Mouse (Mus musculus) CH12.LX (cell line): ENCODE data around the gene Cdk14. TPM values are rescaled to one million over a fixed set of nuclear protein-coding genes. Genes with fewer than 3 reads are reported as not detected.

Experiments used
- DNase-seq: peaks from one replicate; pipeline ENCODE4 v3.0.0-alpha.2; 2013; ENCODE audit errors: extremely low read depth
- H3K27ac ChIP-seq: 2 replicates; pipeline ENCODE4 v1.5.1; 2012; ENCODE audit warnings: low read depth, mild to moderate bottlenecking, control low read depth, moderate library complexity; ENCODE audit not compliant: insufficient read depth
- H3K27me3 ChIP-seq: replicated peaks from 2 replicates; pipeline ENCODE3; 2012; ENCODE audit warnings: inconsistent platforms
- H3K36me3 ChIP-seq, 2 experiments: replicated peaks in 1 of 2; 2 replicates each; pipeline versions ENCODE3 to v1.6.1; 2012; ENCODE audit warnings: inconsistent platforms in 1 of 2, low read length in 1 of 2, mild to moderate bottlenecking in 1 of 2, mixed read lengths in 1 of 2, moderate library complexity in 1 of 2; ENCODE audit not compliant: control insufficient read depth in 1 of 2, insufficient read depth in 1 of 2
- H3K4me1 ChIP-seq, 2 experiments: 2 replicates each; pipeline ENCODE4 v1.6.1; 2012; ENCODE audit warnings: inconsistent platforms in 1 of 2, moderate library complexity in 1 of 2; ENCODE audit not compliant: insufficient read depth in 2 of 2, control insufficient read depth in 1 of 2
- H3K4me2 ChIP-seq: 2 replicates; pipeline ENCODE4 v1.6.1; 2012; ENCODE audit warnings: low read depth, mild to moderate bottlenecking, control low read depth; ENCODE audit not compliant: poor library complexity, insufficient read depth, severe bottlenecking
- H3K4me3 ChIP-seq, 3 experiments: fragments of 150-350 bp in 1 of 3; sonication (generic) in 1 of 3; replicated peaks in 1 of 3; 2 replicates each; pipeline versions ENCODE3 to v1.5.1; 2011 to 2012; ENCODE audit warnings: low read depth in 2 of 3, low read length in 2 of 3, mild to moderate bottlenecking in 2 of 3, moderate library complexity in 2 of 3, control low read depth in 1 of 3, improper control_type of control experiment in 1 of 3, inconsistent platforms in 1 of 3, mixed read lengths in 1 of 3; ENCODE audit not compliant: poor library complexity in 1 of 3
- H3K79me2 ChIP-seq: replicated peaks from 2 replicates; pipeline ENCODE4 v1.6.1; 2012; ENCODE audit warnings: mild to moderate bottlenecking, moderate library complexity; ENCODE audit not compliant: control insufficient read depth, poor library complexity, insufficient read depth, severe bottlenecking; ENCODE audit errors: extremely low read depth
- H3K9ac ChIP-seq: 2 replicates; pipeline ENCODE4 v1.6.1; 2012; ENCODE audit warnings: low read depth, mild to moderate bottlenecking, control low read depth, moderate library complexity; ENCODE audit not compliant: insufficient read depth
- H3K9me3 ChIP-seq: replicated peaks from 2 replicates; pipeline ENCODE3; 2012; ENCODE audit warnings: low read length, inconsistent platforms, mixed read lengths
- CHD2 ChIP-seq: IDR thresholded peaks from 2 replicates; pipeline ENCODE4 v1.6.1; 2011; ENCODE audit warnings: low read length, improper control_type of control experiment
- ELF1 ChIP-seq: IDR thresholded peaks from 2 replicates; pipeline ENCODE4 v1.6.1; 2014; ENCODE audit warnings: low read depth, mild to moderate bottlenecking, inconsistent platforms, low read length, improper control_type of control experiment
- EP300 ChIP-seq: IDR thresholded peaks from 2 replicates; pipeline ENCODE4 v1.6.1; 2011; ENCODE audit warnings: low read length, improper control_type of control experiment
- ETS1 ChIP-seq: conservative IDR thresholded peaks from 2 replicates; pipeline ENCODE4 v1.6.1; 2012; ENCODE audit warnings: low read depth, mild to moderate bottlenecking, inconsistent platforms, low read length, improper control_type of control experiment, moderate library complexity
- GABPA ChIP-seq: IDR thresholded peaks from 2 replicates; pipeline ENCODE4 v1.6.1; 2012; ENCODE audit warnings: low read depth, low read length, improper control_type of control experiment, inconsistent platforms; ENCODE audit not compliant: insufficient replicate concordance
- JUN ChIP-seq: IDR thresholded peaks from 2 replicates; pipeline ENCODE4 v1.6.1; 2011; ENCODE audit warnings: low read depth, mild to moderate bottlenecking, low read length, improper control_type of control experiment, moderate library complexity; ENCODE audit not compliant: insufficient read depth
- KAT2A ChIP-seq: IDR thresholded peaks from 2 replicates; pipeline ENCODE4 v1.6.1; 2012; ENCODE audit warnings: low read length, improper control_type of control experiment, inconsistent platforms; ENCODE audit not compliant: insufficient replicate concordance
- MAZ ChIP-seq: IDR thresholded peaks from 2 replicates; pipeline ENCODE4 v1.6.1; 2012; ENCODE audit warnings: low read depth, mild to moderate bottlenecking, inconsistent platforms, low read length, improper control_type of control experiment, moderate library complexity
- MEF2A ChIP-seq: IDR thresholded peaks from 2 replicates; pipeline ENCODE4 v1.6.1; 2014; ENCODE audit warnings: low read depth, mild to moderate bottlenecking, inconsistent platforms, low read length, improper control_type of control experiment, borderline replicate concordance
- MXI1 ChIP-seq: IDR thresholded peaks from 2 replicates; pipeline ENCODE4 v1.6.1; 2011; ENCODE audit warnings: mild to moderate bottlenecking, low read depth, low read length, improper control_type of control experiment
- MYC ChIP-seq: IDR thresholded peaks from 2 replicates; pipeline ENCODE4 v1.6.1; 2011; ENCODE audit warnings: low read depth, mild to moderate bottlenecking, improper control_type of control experiment, low read length
- NELFE ChIP-seq: IDR thresholded peaks from 2 replicates; pipeline ENCODE4 v1.6.1; 2011; ENCODE audit warnings: low read depth, low read length, improper control_type of control experiment
- PAX5 ChIP-seq: IDR thresholded peaks from 2 replicates; pipeline ENCODE4 v1.6.1; 2012; ENCODE audit warnings: low read length, inconsistent platforms, mixed read lengths
- POLR2AphosphoS2 ChIP-seq: IDR thresholded peaks from 2 replicates; pipeline ENCODE4 v1.6.1; 2011; ENCODE audit warnings: low read depth, low read length, improper control_type of control experiment
- RCOR1 ChIP-seq: conservative IDR thresholded peaks from 2 replicates; pipeline ENCODE4 v1.6.1; 2012; ENCODE audit warnings: low read depth, mild to moderate bottlenecking, inconsistent platforms, low read length, improper control_type of control experiment
- SMC3 ChIP-seq: IDR thresholded peaks from 2 replicates; pipeline ENCODE4 v1.6.1; 2011; ENCODE audit warnings: low read depth, low read length, improper control_type of control experiment
- TBP ChIP-seq: conservative IDR thresholded peaks from 2 replicates; pipeline ENCODE4 v1.6.1; 2011; ENCODE audit warnings: low read depth, low read length, improper control_type of control experiment
- TCF12 ChIP-seq: IDR thresholded peaks from 2 replicates; pipeline ENCODE4 v1.6.1; 2014; ENCODE audit warnings: low read depth, mild to moderate bottlenecking, inconsistent platforms, low read length, improper control_type of control experiment
- UBTF ChIP-seq: IDR thresholded peaks from 2 replicates; pipeline ENCODE4 v1.6.1; 2012; ENCODE audit warnings: low read depth, mild to moderate bottlenecking, inconsistent platforms, low read length, improper control_type of control experiment, moderate library complexity
- USF2 ChIP-seq: conservative IDR thresholded peaks from 2 replicates; pipeline ENCODE4 v1.6.1; 2011; ENCODE audit warnings: low read depth, low read length, improper control_type of control experiment
- ZC3H11A ChIP-seq: IDR thresholded peaks from 2 replicates; pipeline ENCODE4 v1.6.1; 2012; ENCODE audit warnings: low read depth, mild to moderate bottlenecking, inconsistent platforms, low read length, improper control_type of control experiment
- ZKSCAN1 ChIP-seq: IDR thresholded peaks from 2 replicates; pipeline ENCODE4 v1.6.1; 2012; ENCODE audit warnings: low read depth, inconsistent platforms, low read length, improper control_type of control experiment, borderline replicate concordance
- ZNF384 ChIP-seq: IDR thresholded peaks from 2 replicates; pipeline ENCODE4 v1.6.1; 2012; ENCODE audit warnings: low read depth, low read length, improper control_type of control experiment, inconsistent platforms
- dilution Hi-C: fragments of 300-500 bp; cut with MboI; formaldehyde crosslinking; loops from 2 replicates; pipeline ENCODE4 v1.14.3; 2020; ENCODE audit warnings: low sequenced_read_pairs; ENCODE audit not compliant: extremely low pct_unique_long_range_greater_than_20kb, extremely low pct_ligation_motif_present
- in situ Hi-C: fragments of 300-500 bp; cut with MboI; formaldehyde crosslinking; loops from 3 replicates; pipeline ENCODE4 v1.14.3; 2019; ENCODE audit warnings: low sequenced_read_pairs, low pct_ligation_motif_present, low pct_unique_long_range_greater_than_20kb, mixed read lengths
- polyA plus RNA-seq: library from polyadenylated mRNA; unstranded; fragments of >175 nt; gene quantifications from 2 replicates; pipeline ENCODE4 v1.2.1, GENCODE M21; 2012; ENCODE audit warnings: low read depth; ENCODE audit not compliant: insufficient read length
- total RNA-seq, 2 experiments: library from RNA; depleted of rRNA; stranded (reverse); fragments of 300-350 nt in 1 of 2; fragments of >200 nt in 1 of 2; gene quantifications; 2 replicates each; pipeline ENCODE4 v1.2.3; 2012 to 2014

Gene Cdk14
- total and polyA plus RNA-seq, 3 experiments = 3.7 to 12.0 (median 8.9) TPM

DNA sequence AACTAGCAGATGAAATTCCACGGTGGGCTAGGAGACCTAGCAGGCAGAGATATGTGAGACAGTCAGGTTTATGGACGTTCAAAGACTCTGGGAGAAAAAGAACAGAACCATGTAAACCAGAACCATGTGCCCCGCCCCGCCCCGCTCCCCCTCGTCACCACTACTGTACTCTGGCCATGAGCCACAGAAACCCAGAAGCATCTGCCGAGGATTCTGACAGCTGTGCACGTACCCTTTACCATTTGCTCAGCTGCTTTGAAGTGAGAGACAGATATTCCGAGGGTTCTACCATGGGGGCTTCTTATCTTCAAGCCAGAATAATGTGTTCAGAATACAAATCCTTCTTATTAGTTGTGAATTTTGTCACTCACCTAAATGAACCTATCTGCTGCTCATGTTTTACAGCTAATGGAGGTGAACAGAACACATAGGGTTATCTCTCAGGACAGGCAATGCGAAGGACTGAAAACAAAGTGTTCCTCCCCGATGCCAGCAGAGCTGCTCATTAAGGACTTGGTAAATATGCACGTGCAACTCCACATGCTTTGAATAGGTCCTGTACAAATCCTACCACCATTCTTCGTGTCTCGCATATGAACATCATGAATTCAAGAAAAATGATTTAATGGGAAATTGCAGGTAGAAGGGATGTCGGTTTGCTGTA lies 412.5 kb downstream of the Cdk14 start:
- TF ChIP-seq ZNF384 (no peak), RCOR1 (no peak), PAX5 (no peak), ZC3H11A (no peak), MYC (no peak), UBTF (no peak), JUN (no peak), MEF2A (no peak), SMC3 (no peak), TBP (no peak), ETS1 (no peak), ELF1 (no peak), MXI1 (no peak), KAT2A (no peak), NELFE (no peak), POLR2AphosphoS2 (no peak), EP300 (no peak), ZKSCAN1 (no peak)
- dilution Hi-C loops (no loop called here), in situ Hi-C loops (no loop called here)
- Histone ChIP-seq H3K9me3 (no peaks in the 10 kb centered on the region), H3K4me2 (no peak overlapping the region), H3K79me2 (no peaks in the 10 kb centered on the region), H3K36me3 (peaks cover 0 to 4% of the 10 kb centered on the region in 2 experiments), H3K4me1 (peaks cover 4 to 18% of the 10 kb centered on the region in 2 experiments; a peak in 2 of 4 replicates), H3K9ac (no peak overlapping the region), H3K27me3 (no peaks in the 10 kb centered on the region), H3K27ac (no peak overlapping the region; the same call in 1 of the 2 replicates), H3K4me3 (no peak overlapping the region)
- DNase-seq = no peak

DNA sequence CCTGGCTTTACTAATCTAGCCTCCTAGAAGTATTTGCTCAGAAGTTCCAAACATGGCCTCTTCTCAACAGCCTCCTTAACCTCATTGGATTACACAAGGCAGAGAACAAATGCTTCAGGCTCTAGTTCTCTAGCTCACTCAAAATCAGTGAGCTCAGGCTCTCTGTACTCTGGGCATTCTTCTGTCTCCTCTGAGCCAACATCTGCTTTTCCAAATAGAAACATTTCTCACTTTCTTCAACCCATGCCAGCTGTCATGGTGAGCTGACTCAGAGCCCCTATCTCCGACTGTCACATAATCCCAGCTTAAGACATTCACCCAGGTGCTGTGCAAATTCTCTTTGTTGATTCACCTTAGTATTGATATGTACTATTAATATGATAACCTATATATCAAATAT lies 414.5 kb downstream of the Cdk14 start:
- in situ Hi-C loops = no loop called here
- Histone ChIP-seq H3K4me3 (no peak overlapping the region), H3K79me2 (no peaks in the 10 kb centered on the region), H3K27ac (no peak overlapping the region), H3K36me3 (peaks cover 0 to 4% of the 10 kb centered on the region in 2 experiments), H3K27me3 (no peaks in the 10 kb centered on the region), H3K4me2 (no peak overlapping the region), H3K4me1 (peaks cover 4 to 18% of the 10 kb centered on the region in 2 experiments; a peak in 2 of 4 replicates), H3K9ac (no peak overlapping the region), H3K9me3 (no peaks in the 10 kb centered on the region)
- TF ChIP-seq MAZ (no peak), USF2 (no peak), CHD2 (no peak), EP300 (no peak), GABPA (no peak), TCF12 (no peak)
- dilution Hi-C loops = no loop called here
- DNase-seq = peak; percentile 10
